Comparison of ENCODE assay signal across 25 mouse cellular contexts in genomic region chr1:188152011-188152410, GRCm38 (mm10).
"Had no signal": no experiment of that assay in that cellular context is flagged by ENCODE, and none has a peak within 500 bp of the region (broad histone marks: within the 10 kb centered on the region; RNA-seq: fewer than 3 reads in every experiment).

No protein-coding gene starts in this region.

- H3K4me2 ChIP-seq: embryonic facial prominence, embryonic 12.5 days; embryonic facial prominence, embryonic 13.5 days; embryonic facial prominence, embryonic 15.5 days; forebrain, embryonic 12.5 days; forebrain, embryonic 13.5 days; forebrain, embryonic 15.5 days had no signal

- H3K36me3 ChIP-seq: embryonic facial prominence, embryonic 10.5 days; embryonic facial prominence, embryonic 12.5 days; embryonic facial prominence, embryonic 13.5 days; embryonic facial prominence, embryonic 15.5 days; forebrain, embryonic 10.5 days; forebrain, embryonic 12.5 days; forebrain, embryonic 15.5 days had no signal

- H3K27me3 ChIP-seq: embryonic facial prominence, embryonic 12.5 days; embryonic facial prominence, embryonic 13.5 days; embryonic facial prominence, embryonic 15.5 days had no signal

- ATAC-seq: forebrain, embryonic 13.5 days; forebrain, embryonic 14.5 days; forebrain, embryonic 15.5 days; forebrain, embryonic 16.5 days; forebrain, postnatal 0 days had no signal

- H3K9me3 ChIP-seq: embryonic facial prominence, embryonic 10.5 days; embryonic facial prominence, embryonic 12.5 days; embryonic facial prominence, embryonic 13.5 days; embryonic facial prominence, embryonic 15.5 days; forebrain, embryonic 10.5 days; forebrain, embryonic 12.5 days; forebrain, embryonic 13.5 days; forebrain, embryonic 15.5 days had no signal

- DNase-seq: cerebellum, adult 9-11 months; cerebellum, postnatal 10 days; cerebellum, postnatal 14 days; cerebellum, postnatal 25 days; cerebellum, postnatal 36 days; embryo, embryonic 11 days; forebrain, postnatal 0 days; gastrocnemius, adult 2 months; gastrocnemius, postnatal 10 days; gastrocnemius, postnatal 14 days; gastrocnemius, postnatal 25 days; gastrocnemius, postnatal 36 days; heart, adult 18-20 months; heart, adult 2 months had no signal

- H3K27ac ChIP-seq: embryonic facial prominence, embryonic 10.5 days; embryonic facial prominence, embryonic 12.5 days; embryonic facial prominence, embryonic 13.5 days; embryonic facial prominence, embryonic 15.5 days; forebrain, embryonic 10.5 days; forebrain, embryonic 12.5 days; forebrain, embryonic 13.5 days; forebrain, embryonic 15.5 days; gastrocnemius, adult 2 months; heart, adult 2 months had no signal

- H3K4me1 ChIP-seq: embryonic facial prominence, embryonic 10.5 days; embryonic facial prominence, embryonic 12.5 days; embryonic facial prominence, embryonic 13.5 days; embryonic facial prominence, embryonic 15.5 days had no signal

- H3K4me3 ChIP-seq: embryonic facial prominence, embryonic 10.5 days; embryonic facial prominence, embryonic 12.5 days; embryonic facial prominence, embryonic 13.5 days; embryonic facial prominence, embryonic 15.5 days; erythroblast, embryonic 14.5 days; forebrain, embryonic 10.5 days; forebrain, embryonic 12.5 days; forebrain, embryonic 13.5 days; forebrain, embryonic 15.5 days; gastrocnemius, adult 2 months; heart, adult 2 months had no signal

- H3K9ac ChIP-seq: embryonic facial prominence, embryonic 12.5 days; embryonic facial prominence, embryonic 13.5 days; embryonic facial prominence, embryonic 15.5 days; forebrain, embryonic 12.5 days; forebrain, embryonic 13.5 days; forebrain, embryonic 15.5 days; forebrain, postnatal 0 days had no signal
